Mouse (Mus musculus): ENCODE measurements around the gene Casz1. TPM values are rescaled to one million over a fixed set of nuclear protein-coding genes. Genes with fewer than 3 reads are reported as not detected.
A peak's percentile ranks its signal among the peaks of the same experiment; 100 is the strongest.

Casz1 gene
- polyA plus RNA-seq, 1 experiment from 2014 or later = 5.6 TPM

GRCm38 (mm10) chr4:148866812-148867470 lies 62.7 kb downstream of the Casz1 start:
- H3K9ac ChIP-seq (ENCODE audit: low read depth, low read length) = no peak overlapping the region
- 31% methylated on average over 12 of the region's 12 CpGs for WGBS
- no peaks in the 10 kb centered on the region for H3K9me3 ChIP-seq (ENCODE audit: control insufficient read depth)
- no peak overlapping the region for H3K4me2 ChIP-seq (replicated peaks; ENCODE audit: low read depth)
- H3K27me3 ChIP-seq (replicated peaks; ENCODE audit: control insufficient read depth, insufficient read depth, low read length) = no peaks in the 10 kb centered on the region
- no peaks in the 10 kb centered on the region for H3K4me1 ChIP-seq (replicated peaks; ENCODE audit: control insufficient read depth, insufficient read depth, low read length)
- no peaks in the 10 kb centered on the region for H3K36me3 ChIP-seq (ENCODE audit: control insufficient read depth, insufficient read depth)
- H3K27ac ChIP-seq (ENCODE audit: low read depth, low read length) = no peak overlapping the region
- no peak for ATAC-seq
- no peak for TF ChIP-seq CTCF (IDR thresholded peaks at IDR 0.05; ENCODE audit: low read depth)
- no peak overlapping the region for H3K4me3 ChIP-seq (ENCODE audit: low read depth, low read length)

GRCm38 (mm10) chr4:148867721-148868397 lies 63.6 kb downstream of the Casz1 start:
- Histone ChIP-seq H3K27me3 (replicated peaks; ENCODE audit: control insufficient read depth, insufficient read depth, low read length) (no peaks in the 10 kb centered on the region), H3K36me3 (ENCODE audit: control insufficient read depth, insufficient read depth) (no peaks in the 10 kb centered on the region), H3K9ac (ENCODE audit: low read depth, low read length) (no peak overlapping the region), H3K4me2 (replicated peaks; ENCODE audit: low read depth) (no peak overlapping the region), H3K27ac (ENCODE audit: low read depth, low read length) (no peak overlapping the region), H3K4me3 (ENCODE audit: low read depth, low read length) (no peak overlapping the region), H3K4me1 (replicated peaks; ENCODE audit: control insufficient read depth, insufficient read depth, low read length) (no peaks in the 10 kb centered on the region), H3K9me3 (ENCODE audit: control insufficient read depth) (no peaks in the 10 kb centered on the region)
- no peak for TF ChIP-seq CTCF (IDR thresholded peaks at IDR 0.05; ENCODE audit: low read depth)
- 84% methylated on average over 11 of the region's 11 CpGs for WGBS
- 0 out of 2 replicates have a peak, but pooled peaks have one; percentile 19 for ATAC-seq

- Histone ChIP-seq H3K36me3 (ENCODE audit: control insufficient read depth, insufficient read depth) (no peaks in the 10 kb centered on the region), H3K4me3 (ENCODE audit: low read depth, low read length) (no peak overlapping the region), H3K4me1 (replicated peaks; ENCODE audit: control insufficient read depth, insufficient read depth, low read length) (no peaks in the 10 kb centered on the region), H3K9ac (ENCODE audit: low read depth, low read length) (no peak overlapping the region), H3K9me3 (ENCODE audit: control insufficient read depth) (no peaks in the 10 kb centered on the region), H3K27ac (ENCODE audit: low read depth, low read length) (no peak overlapping the region), H3K4me2 (replicated peaks; ENCODE audit: low read depth) (no peak overlapping the region), H3K27me3 (replicated peaks; ENCODE audit: control insufficient read depth, insufficient read depth, low read length) (no peaks in the 10 kb centered on the region)
- TF ChIP-seq CTCF (IDR thresholded peaks at IDR 0.05; ENCODE audit: low read depth) = no peak
- WGBS = 80% methylated on average over 7 of the region's 7 CpGs
- ATAC-seq = no peak
Measured at GRCm38 (mm10) chr4:148869566-148869965, 65.3 kb downstream of the Casz1 start.

GRCm38 (mm10) chr4:148870496-148870895 lies 66.3 kb downstream of the Casz1 start:
- no peak overlapping the region for H3K9ac ChIP-seq (ENCODE audit: low read depth, low read length)
- no peaks in the 10 kb centered on the region for H3K36me3 ChIP-seq (ENCODE audit: control insufficient read depth, insufficient read depth)
- H3K9me3 ChIP-seq (ENCODE audit: control insufficient read depth) = no peaks in the 10 kb centered on the region
- no peaks in the 10 kb centered on the region for H3K4me1 ChIP-seq (replicated peaks; ENCODE audit: control insufficient read depth, insufficient read depth, low read length)
- no peaks in the 10 kb centered on the region for H3K27me3 ChIP-seq (replicated peaks; ENCODE audit: control insufficient read depth, insufficient read depth, low read length)
- WGBS = 90% methylated on average over 4 of the region's 4 CpGs
- no peak overlapping the region for H3K4me2 ChIP-seq (replicated peaks; ENCODE audit: low read depth)
- ATAC-seq = no peak
- no peak overlapping the region for H3K27ac ChIP-seq (ENCODE audit: low read depth, low read length)
- no peak for TF ChIP-seq CTCF (IDR thresholded peaks at IDR 0.05; ENCODE audit: low read depth)
- H3K4me3 ChIP-seq (ENCODE audit: low read depth, low read length) = no peak overlapping the region

- Histone ChIP-seq H3K9ac (ENCODE audit: low read depth, low read length) (no peak overlapping the region), H3K27me3 (replicated peaks; ENCODE audit: control insufficient read depth, insufficient read depth, low read length) (no peaks in the 10 kb centered on the region), H3K36me3 (ENCODE audit: control insufficient read depth, insufficient read depth) (no peaks in the 10 kb centered on the region), H3K4me1 (replicated peaks; ENCODE audit: control insufficient read depth, insufficient read depth, low read length) (no peaks in the 10 kb centered on the region), H3K4me2 (replicated peaks; ENCODE audit: low read depth) (no peak overlapping the region), H3K4me3 (ENCODE audit: low read depth, low read length) (no peak overlapping the region), H3K9me3 (ENCODE audit: control insufficient read depth) (no peaks in the 10 kb centered on the region), H3K27ac (ENCODE audit: low read depth, low read length) (no peak overlapping the region)
- no peak for ATAC-seq
- TF ChIP-seq CTCF (IDR thresholded peaks at IDR 0.05; ENCODE audit: low read depth) = no peak
- WGBS = 59% methylated on average over 10 of the region's 10 CpGs
Measured at GRCm38 (mm10) chr4:148871751-148872334, 67.6 kb downstream of the Casz1 start.

GRCm38 (mm10) chr4:148872372-148872771 lies 68.1 kb downstream of the Casz1 start:
- no peaks in the 10 kb centered on the region for H3K36me3 ChIP-seq (ENCODE audit: control insufficient read depth, insufficient read depth)
- H3K9me3 ChIP-seq (ENCODE audit: control insufficient read depth) = no peaks in the 10 kb centered on the region
- WGBS = 79% methylated on average over 9 of the region's 9 CpGs
- H3K4me2 ChIP-seq (replicated peaks; ENCODE audit: low read depth) = no peak overlapping the region
- no peak overlapping the region for H3K9ac ChIP-seq (ENCODE audit: low read depth, low read length)
- no peak overlapping the region for H3K27ac ChIP-seq (ENCODE audit: low read depth, low read length)
- no peak for ATAC-seq
- H3K4me3 ChIP-seq (ENCODE audit: low read depth, low read length) = no peak overlapping the region
- TF ChIP-seq CTCF (IDR thresholded peaks at IDR 0.05; ENCODE audit: low read depth) = no peak
- no peaks in the 10 kb centered on the region for H3K27me3 ChIP-seq (replicated peaks; ENCODE audit: control insufficient read depth, insufficient read depth, low read length)
- no peaks in the 10 kb centered on the region for H3K4me1 ChIP-seq (replicated peaks; ENCODE audit: control insufficient read depth, insufficient read depth, low read length)

Measured in intestine, postnatal 0 days (tissue).